Mouse (Mus musculus) CH12.LX (cell line): ENCODE data around the gene Shld2. TPM values are rescaled to one million over a fixed set of nuclear protein-coding genes. Genes with fewer than 3 reads are reported as not detected.

Experiments
- DNase-seq: peaks from one replicate; pipeline ENCODE4 v3.0.0-alpha.2; 2013; ENCODE audit errors: extremely low read depth
- H3K27ac ChIP-seq: 2 replicates; pipeline ENCODE4 v1.5.1; 2012; ENCODE audit warnings: low read depth, mild to moderate bottlenecking, control low read depth, moderate library complexity; ENCODE audit not compliant: insufficient read depth
- H3K27me3 ChIP-seq: replicated peaks from 2 replicates; pipeline ENCODE3; 2012; ENCODE audit warnings: inconsistent platforms
- H3K36me3 ChIP-seq, 2 experiments: replicated peaks in 1 of 2; 2 replicates each; pipeline versions ENCODE3 to v1.6.1; 2012; ENCODE audit warnings: inconsistent platforms in 1 of 2, low read length in 1 of 2, mild to moderate bottlenecking in 1 of 2, mixed read lengths in 1 of 2, moderate library complexity in 1 of 2; ENCODE audit not compliant: control insufficient read depth in 1 of 2, insufficient read depth in 1 of 2
- H3K4me1 ChIP-seq, 2 experiments: 2 replicates each; pipeline ENCODE4 v1.6.1; 2012; ENCODE audit warnings: inconsistent platforms in 1 of 2, moderate library complexity in 1 of 2; ENCODE audit not compliant: insufficient read depth in 2 of 2, control insufficient read depth in 1 of 2
- H3K4me2 ChIP-seq: 2 replicates; pipeline ENCODE4 v1.6.1; 2012; ENCODE audit warnings: low read depth, mild to moderate bottlenecking, control low read depth; ENCODE audit not compliant: poor library complexity, insufficient read depth, severe bottlenecking
- H3K4me3 ChIP-seq, 3 experiments: fragments of 150-350 bp in 1 of 3; sonication (generic) in 1 of 3; replicated peaks in 1 of 3; 2 replicates each; pipeline versions ENCODE3 to v1.5.1; 2011 to 2012; ENCODE audit warnings: low read depth in 2 of 3, low read length in 2 of 3, mild to moderate bottlenecking in 2 of 3, moderate library complexity in 2 of 3, control low read depth in 1 of 3, improper control_type of control experiment in 1 of 3, inconsistent platforms in 1 of 3, mixed read lengths in 1 of 3; ENCODE audit not compliant: poor library complexity in 1 of 3
- H3K79me2 ChIP-seq: replicated peaks from 2 replicates; pipeline ENCODE4 v1.6.1; 2012; ENCODE audit warnings: mild to moderate bottlenecking, moderate library complexity; ENCODE audit not compliant: control insufficient read depth, poor library complexity, insufficient read depth, severe bottlenecking; ENCODE audit errors: extremely low read depth
- H3K9ac ChIP-seq: 2 replicates; pipeline ENCODE4 v1.6.1; 2012; ENCODE audit warnings: low read depth, mild to moderate bottlenecking, control low read depth, moderate library complexity; ENCODE audit not compliant: insufficient read depth
- H3K9me3 ChIP-seq: replicated peaks from 2 replicates; pipeline ENCODE3; 2012; ENCODE audit warnings: low read length, inconsistent platforms, mixed read lengths
- BHLHE40 ChIP-seq: IDR thresholded peaks from 2 replicates; pipeline ENCODE4 v1.6.1; 2011; ENCODE audit warnings: mild to moderate bottlenecking, low read depth, low read length, improper control_type of control experiment
- E2F4 ChIP-seq: IDR thresholded peaks from 2 replicates; pipeline ENCODE4 v1.6.1; 2011; ENCODE audit warnings: low read depth, low read length, improper control_type of control experiment; ENCODE audit not compliant: insufficient replicate concordance
- EP300 ChIP-seq: IDR thresholded peaks from 2 replicates; pipeline ENCODE4 v1.6.1; 2011; ENCODE audit warnings: low read length, improper control_type of control experiment
- ETS1 ChIP-seq: conservative IDR thresholded peaks from 2 replicates; pipeline ENCODE4 v1.6.1; 2012; ENCODE audit warnings: low read depth, mild to moderate bottlenecking, inconsistent platforms, low read length, improper control_type of control experiment, moderate library complexity
- HCFC1 ChIP-seq: IDR thresholded peaks from 2 replicates; pipeline ENCODE4 v1.6.1; 2012; ENCODE audit warnings: low read depth, mild to moderate bottlenecking, inconsistent platforms, low read length, improper control_type of control experiment
- IRF4 ChIP-seq: IDR thresholded peaks from 2 replicates; pipeline ENCODE4 v1.6.1; 2014; ENCODE audit warnings: low read depth, mild to moderate bottlenecking, inconsistent platforms, low read length, improper control_type of control experiment
- JUND ChIP-seq: conservative IDR thresholded peaks from 2 replicates; pipeline ENCODE4 v1.6.1; 2011; ENCODE audit warnings: low read depth, low read length, improper control_type of control experiment
- MAX ChIP-seq: IDR thresholded peaks from 2 replicates; pipeline ENCODE4 v1.6.1; 2011; ENCODE audit warnings: low read length, improper control_type of control experiment
- MXI1 ChIP-seq: IDR thresholded peaks from 2 replicates; pipeline ENCODE4 v1.6.1; 2011; ENCODE audit warnings: mild to moderate bottlenecking, low read depth, low read length, improper control_type of control experiment
- MYC ChIP-seq: IDR thresholded peaks from 2 replicates; pipeline ENCODE4 v1.6.1; 2011; ENCODE audit warnings: low read depth, mild to moderate bottlenecking, improper control_type of control experiment, low read length
- POLR2AphosphoS2 ChIP-seq: IDR thresholded peaks from 2 replicates; pipeline ENCODE4 v1.6.1; 2011; ENCODE audit warnings: low read depth, low read length, improper control_type of control experiment
- RAD21 ChIP-seq: IDR thresholded peaks from 2 replicates; pipeline ENCODE4 v1.6.1; 2011; ENCODE audit warnings: low read depth, mild to moderate bottlenecking, low read length, improper control_type of control experiment, moderate library complexity
- RCOR1 ChIP-seq: conservative IDR thresholded peaks from 2 replicates; pipeline ENCODE4 v1.6.1; 2012; ENCODE audit warnings: low read depth, mild to moderate bottlenecking, inconsistent platforms, low read length, improper control_type of control experiment
- SIN3A ChIP-seq: IDR thresholded peaks from 2 replicates; pipeline ENCODE4 v1.6.1; 2012; ENCODE audit warnings: low read length, improper control_type of control experiment, inconsistent platforms
- TCF12 ChIP-seq: IDR thresholded peaks from 2 replicates; pipeline ENCODE4 v1.6.1; 2014; ENCODE audit warnings: low read depth, mild to moderate bottlenecking, inconsistent platforms, low read length, improper control_type of control experiment
- UBTF ChIP-seq: IDR thresholded peaks from 2 replicates; pipeline ENCODE4 v1.6.1; 2012; ENCODE audit warnings: low read depth, mild to moderate bottlenecking, inconsistent platforms, low read length, improper control_type of control experiment, moderate library complexity
- USF1 ChIP-seq: IDR thresholded peaks from 2 replicates; pipeline ENCODE4 v1.6.1; 2014; ENCODE audit warnings: low read depth, mild to moderate bottlenecking, inconsistent platforms, low read length, improper control_type of control experiment
- USF2 ChIP-seq: conservative IDR thresholded peaks from 2 replicates; pipeline ENCODE4 v1.6.1; 2011; ENCODE audit warnings: low read depth, low read length, improper control_type of control experiment
- ZC3H11A ChIP-seq: IDR thresholded peaks from 2 replicates; pipeline ENCODE4 v1.6.1; 2012; ENCODE audit warnings: low read depth, mild to moderate bottlenecking, inconsistent platforms, low read length, improper control_type of control experiment
- ZMIZ1 ChIP-seq: IDR thresholded peaks from 2 replicates; pipeline ENCODE4 v1.6.1; 2012; ENCODE audit warnings: low read depth, mild to moderate bottlenecking, inconsistent platforms, low read length, improper control_type of control experiment
- ZNF384 ChIP-seq: IDR thresholded peaks from 2 replicates; pipeline ENCODE4 v1.6.1; 2012; ENCODE audit warnings: low read depth, low read length, improper control_type of control experiment, inconsistent platforms
- dilution Hi-C: fragments of 300-500 bp; cut with MboI; formaldehyde crosslinking; loops from 2 replicates; pipeline ENCODE4 v1.14.3; 2020; ENCODE audit warnings: low sequenced_read_pairs; ENCODE audit not compliant: extremely low pct_unique_long_range_greater_than_20kb, extremely low pct_ligation_motif_present
- in situ Hi-C: fragments of 300-500 bp; cut with MboI; formaldehyde crosslinking; loops from 3 replicates; pipeline ENCODE4 v1.14.3; 2019; ENCODE audit warnings: low sequenced_read_pairs, low pct_ligation_motif_present, low pct_unique_long_range_greater_than_20kb, mixed read lengths
- polyA plus RNA-seq: library from polyadenylated mRNA; unstranded; fragments of >175 nt; gene quantifications from 2 replicates; pipeline ENCODE4 v1.2.1, GENCODE M21; 2012; ENCODE audit warnings: low read depth; ENCODE audit not compliant: insufficient read length
- total RNA-seq, 2 experiments: library from RNA; depleted of rRNA; stranded (reverse); fragments of 300-350 nt in 1 of 2; fragments of >200 nt in 1 of 2; gene quantifications; 2 replicates each; pipeline ENCODE4 v1.2.3; 2012 to 2014

Gene Shld2
- total and polyA plus RNA-seq, 3 experiments, result 12.0 to 21.8 (median 13.9) TPM

GRCm38 (mm10) chr14:34220426-34220825, 89.9 kb downstream of the Shld2 start:
- Histone ChIP-seq H3K27me3 (no peaks in the 10 kb centered on the region), H3K27ac (no peak overlapping the region), H3K4me2 (no peak overlapping the region), H3K79me2 (no peaks in the 10 kb centered on the region), H3K9ac (no peak overlapping the region), H3K9me3 (no peaks in the 10 kb centered on the region), H3K4me3 (no peak overlapping the region), H3K36me3 (no peaks in the 10 kb centered on the region), H3K4me1 (no peaks in the 10 kb centered on the region)
- in situ Hi-C loops, result no loop called here
- TF ChIP-seq POLR2AphosphoS2, result no peak
- no peak for TF ChIP-seq IRF4
- TF ChIP-seq E2F4, result no peak
- TF ChIP-seq ZMIZ1, result no peak
- TF ChIP-seq MXI1, result no peak
- TF ChIP-seq ZC3H11A, result no peak
- no peak for TF ChIP-seq BHLHE40
- TF ChIP-seq TCF12, result no peak
- TF ChIP-seq MAX, result no peak
- no peak for TF ChIP-seq RCOR1
- no peak for TF ChIP-seq UBTF
- no peak for TF ChIP-seq MYC
- no peak for TF ChIP-seq ETS1
- TF ChIP-seq USF2, result no peak
- no peak for TF ChIP-seq EP300
- no peak for TF ChIP-seq HCFC1
- no peak for TF ChIP-seq SIN3A
- no peak for TF ChIP-seq RAD21
- no peak for DNase-seq
- dilution Hi-C loops, result no loop called here

GRCm38 (mm10) chr14:34219786-34220198, 90.5 kb downstream of the Shld2 start:
- in situ Hi-C loops, result no loop called here
- H3K9me3 ChIP-seq, result no peaks in the 10 kb centered on the region
- H3K4me2 ChIP-seq, result no peak overlapping the region
- no peaks in the 10 kb centered on the region for H3K36me3 ChIP-seq
- no peaks in the 10 kb centered on the region for H3K27me3 ChIP-seq
- H3K4me1 ChIP-seq, result no peaks in the 10 kb centered on the region
- no peaks in the 10 kb centered on the region for H3K79me2 ChIP-seq
- no peak overlapping the region for H3K27ac ChIP-seq
- dilution Hi-C loops, result no loop called here
- no peak overlapping the region for H3K4me3 ChIP-seq
- no peak for TF ChIP-seq EP300
- no peak for TF ChIP-seq JUND
- TF ChIP-seq ZNF384, result no peak
- no peak for TF ChIP-seq USF1
- TF ChIP-seq TCF12, result no peak
- TF ChIP-seq, all 38 proteins: peak for 0
- H3K9ac ChIP-seq, result no peak overlapping the region
- DNase-seq, result no peak
